Mouse (Mus musculus) E14TG2a.4 (cell line): ENCODE measurements at regions not wholly inside any gene's neighbourhood (a gene's known extent, or its start where the extent isn't known, plus 50 kb on each side); places are given as distances from the start of the nearest gene placed in this dataset.

Experiments used
- CTCF ChIP-seq: conservative IDR thresholded peaks from 2 replicates; pipeline ENCODE4 v1.5.1; 2014; ENCODE audit warnings: low read length
- NANOG ChIP-seq: IDR thresholded peaks from 2 replicates; pipeline ENCODE4 v1.6.1; 2014; ENCODE audit warnings: borderline replicate concordance, low read length, mixed read lengths
- POU5F1 ChIP-seq: IDR thresholded peaks from 2 replicates; pipeline ENCODE4 v1.6.1; 2014; ENCODE audit warnings: low read length, borderline replicate concordance

DNA sequence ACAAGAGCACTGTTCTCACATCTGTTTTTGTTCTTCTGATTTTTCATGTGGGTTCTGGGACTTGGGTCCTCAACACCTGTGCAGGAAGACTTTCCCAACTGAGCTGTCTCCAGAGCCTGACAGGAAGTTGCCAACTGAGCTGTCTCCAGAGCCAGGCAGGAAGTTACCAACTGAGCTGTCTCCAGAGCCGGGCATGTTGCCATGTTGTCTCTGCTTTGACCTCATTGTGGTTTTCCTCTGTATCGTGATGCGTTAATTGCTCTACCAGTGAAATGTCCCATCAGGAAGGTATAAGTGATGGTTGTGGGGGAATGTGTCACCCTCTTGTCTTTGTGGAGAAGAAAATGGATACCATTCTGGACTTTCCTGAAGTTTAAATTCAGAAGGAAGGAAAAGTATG lies 54.4 kb upstream of the Olfm4 start:
- no peak for TF ChIP-seq CTCF
- TF ChIP-seq POU5F1 = no peak
- TF ChIP-seq NANOG = no peak
